Comparison of ENCODE assay signal across 33 mouse cellular contexts in the genomic region with DNA sequence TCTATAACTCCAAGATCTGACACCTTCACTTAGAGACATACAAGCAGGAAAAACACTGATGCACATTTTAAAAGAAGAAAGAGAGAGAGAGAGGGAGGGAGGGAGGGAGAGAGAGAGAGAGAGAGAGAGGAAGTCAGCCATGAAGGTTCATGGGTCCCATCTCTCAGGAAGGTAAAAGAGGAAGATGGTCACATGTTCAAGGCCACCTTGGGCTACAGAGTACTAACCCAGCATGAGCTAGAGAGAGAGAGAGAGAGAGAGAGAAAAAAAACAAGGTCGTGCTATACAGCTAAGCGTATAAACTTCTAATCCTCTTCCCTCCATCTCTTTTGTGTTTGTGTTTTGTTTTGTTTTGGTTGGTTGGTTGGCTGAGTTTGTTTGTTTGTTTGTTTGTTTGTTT. TPM values are rescaled to one million over a fixed set of nuclear protein-coding genes. Genes with fewer than 3 reads are reported as not detected.
"Had no signal": no experiment of that assay in that cellular context is flagged by ENCODE, and none has a peak within 500 bp of the region (broad histone marks: within the 10 kb centered on the region; RNA-seq: fewer than 3 reads in every experiment).

No protein-coding gene starts in this region.

- H3K9ac ChIP-seq: heart, embryonic 12.5 days; hindbrain, embryonic 14.5 days; intestine, embryonic 15.5 days; limb, embryonic 12.5 days; liver, embryonic 12.5 days; liver, embryonic 14.5 days had no signal

- H3K27me3 ChIP-seq: heart, embryonic 12.5 days; intestine, embryonic 15.5 days; limb, embryonic 12.5 days had no signal

- H3K36me3 ChIP-seq: heart, embryonic 10.5 days; heart, embryonic 12.5 days; intestine, embryonic 15.5 days; limb, embryonic 10.5 days; limb, embryonic 12.5 days; liver, embryonic 12.5 days had no signal

- H3K9me3 ChIP-seq: heart, embryonic 10.5 days; heart, embryonic 12.5 days; intestine, embryonic 15.5 days; limb, embryonic 10.5 days; limb, embryonic 12.5 days; liver, embryonic 12.5 days had no signal

- H3K27ac ChIP-seq: heart, embryonic 10.5 days; hindbrain, embryonic 14.5 days; intestine, embryonic 15.5 days; layer of hippocampus, adult 2 months; left cerebral cortex, adult 2 months; limb, embryonic 10.5 days; limb, embryonic 12.5 days; liver, embryonic 12.5 days; liver, embryonic 14.5 days had no signal

- H3K4me3 ChIP-seq: heart, embryonic 10.5 days; heart, embryonic 12.5 days; intestine, embryonic 15.5 days; layer of hippocampus, adult 2 months; left cerebral cortex, adult 2 months; limb, embryonic 10.5 days; limb, embryonic 12.5 days; liver, embryonic 12.5 days had no signal

- DNase-seq: gastrocnemius, postnatal 14 days; gastrocnemius, postnatal 36 days; heart, adult 18-20 months; heart, postnatal 10 days; kidney, adult 18-20 months; kidney, adult 8-10 months; kidney, postnatal 10 days; kidney, postnatal 25 days; kidney, postnatal 4 days had no signal

- H3K4me2 ChIP-seq: heart, embryonic 12.5 days; hindbrain, embryonic 14.5 days; intestine, embryonic 15.5 days; limb, embryonic 12.5 days; liver, embryonic 12.5 days had no signal

- ATAC-seq: hindbrain, embryonic 16.5 days; inflammation-experienced regulatory T-cells, adult 6 months; intestine, embryonic 15.5 days; intestine, postnatal 0 days; liver, embryonic 12.5 days had no signal

RNA-seq across cellular contexts. Expression of a gene that starts 10.7 kb away (rescaled TPM):
- total RNA-seq: gastrocnemius, adult 18-20 months; gastrocnemius, adult 8-10 months; gastrocnemius, postnatal 14 days; gastrocnemius, postnatal 36 days; heart, postnatal 10 days; heart, postnatal 25 days; layer of hippocampus, adult 2 months; layer of hippocampus, postnatal 10 days; layer of hippocampus, postnatal 25 days; left cerebral cortex, adult 2 months; left cerebral cortex, postnatal 14 days; left cerebral cortex, postnatal 36 days; liver, adult 2 months had no signal
- polyA plus RNA-seq: gonadal fat pad, adult 2 months; heart, embryonic 12.5 days; heart, embryonic 16.5 days; hindbrain, embryonic 14.5 days; hindbrain, embryonic 16.5 days; kidney, embryonic 16.5 days; limb, embryonic 10.5 days; limb, embryonic 12.5 days; liver, embryonic 12.5 days; liver, embryonic 14.5 days had no signal
